Mouse (Mus musculus): ENCODE data around the gene Gm10192.
"Not testable (repeated sequence)": the region's sequence is repeated elsewhere in the genome, so short reads cannot be mapped to it uniquely, and the experiment has no call there.

Gm10192 gene

DNA sequence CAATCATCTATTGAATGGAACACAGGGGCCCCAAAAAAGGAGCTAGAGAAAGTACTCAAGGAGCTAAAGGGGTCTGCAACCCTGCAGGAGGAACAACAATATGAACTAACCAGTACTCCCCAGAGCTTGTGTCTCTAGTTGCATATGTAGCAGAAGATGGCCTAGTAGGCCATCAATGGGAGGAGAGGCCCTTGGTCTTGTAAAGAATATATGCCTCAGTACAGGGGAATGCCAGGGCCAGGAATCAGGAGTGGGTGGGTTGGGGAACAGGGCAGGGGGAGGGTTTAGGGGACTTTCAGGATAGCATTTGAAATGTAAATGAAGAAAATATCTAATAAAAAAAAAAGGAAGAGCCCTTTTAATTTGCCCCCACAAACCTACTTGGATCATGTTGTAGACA is at the start of gene Gm10192:
TSS of gene Gm10192 (minus strand) at position 101 of the 400 bp plus-strand sequence.
- DNase-seq (ENCODE audit: low spot score in 2 of 2), result not testable (repeated sequence)

DNA sequence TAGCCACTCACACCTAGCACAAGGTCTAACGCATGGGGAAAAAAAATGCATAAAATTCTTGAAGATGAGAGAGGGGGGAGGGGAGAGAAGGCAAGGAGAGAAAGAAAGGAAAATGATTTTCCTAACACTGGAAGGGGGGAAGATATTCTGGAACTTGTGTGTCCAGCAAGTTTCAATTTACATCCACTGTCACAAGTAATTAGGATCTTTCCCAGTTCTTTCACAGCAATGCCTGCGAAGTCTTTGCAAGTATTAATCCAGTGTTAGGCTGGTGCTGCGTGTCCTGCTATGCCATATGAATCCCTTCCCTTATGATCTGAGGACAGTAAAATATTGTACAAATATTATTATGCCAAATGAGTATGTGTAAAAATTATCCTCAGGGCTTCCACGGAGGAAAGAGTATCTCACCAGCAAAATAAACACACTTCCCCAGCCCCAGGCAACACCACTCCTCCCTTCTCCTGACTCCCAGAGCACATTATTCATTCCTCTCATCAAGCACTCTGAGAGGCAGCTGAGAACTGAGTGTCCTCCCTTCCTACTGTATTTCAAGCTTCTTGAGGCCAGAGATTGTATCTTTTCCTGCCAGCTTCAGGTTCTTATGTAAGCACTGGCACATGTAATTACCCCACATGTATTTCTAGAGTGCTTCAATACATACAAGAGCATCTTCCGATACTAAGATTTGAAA is 47.6 kb upstream of the Gm10192 start:
- no peak for DNase-seq (ENCODE audit: low spot score in 2 of 2)

DNA sequence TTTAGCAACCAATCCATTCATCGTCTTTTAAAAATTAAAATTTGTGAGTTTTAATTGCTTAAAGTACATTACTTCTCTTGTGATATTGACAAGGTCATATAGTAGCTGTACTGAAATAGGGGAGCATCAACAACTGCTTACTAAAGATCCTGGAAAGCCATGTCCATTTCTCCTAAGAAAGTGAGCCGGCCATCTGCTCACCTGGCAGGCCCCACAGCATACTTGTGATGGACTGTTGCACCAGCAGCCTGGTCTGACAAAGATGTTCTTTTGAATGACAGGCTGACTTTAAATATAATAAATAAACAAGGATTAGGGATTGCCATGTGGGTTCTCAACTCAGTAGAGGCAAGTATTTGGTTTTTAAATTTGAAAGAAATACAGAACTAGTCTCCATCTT is 36.7 kb upstream of the Gm10192 start:
- DNase-seq (ENCODE audit: low spot score in 2 of 2), result no peak

DNA sequence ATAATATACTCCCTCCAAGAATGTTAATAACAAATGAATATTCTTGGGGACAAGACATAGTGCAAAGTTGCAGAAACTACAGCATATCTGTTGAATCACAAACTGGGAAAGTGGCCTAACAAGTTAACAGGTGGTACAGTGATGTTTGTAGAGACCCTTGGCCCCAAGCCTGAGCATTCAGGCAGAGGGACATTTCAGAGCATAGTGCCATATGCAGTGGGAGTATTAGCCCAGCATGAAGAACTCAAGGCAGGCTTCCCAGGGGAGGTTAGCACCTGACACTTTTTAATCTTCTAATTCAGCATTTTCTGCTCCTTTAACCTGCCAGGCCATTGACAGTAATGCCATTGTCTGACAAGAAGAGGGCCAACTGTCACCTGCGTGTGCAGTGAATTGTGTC is 34.9 kb upstream of the Gm10192 start:
- no peak for DNase-seq (ENCODE audit: low spot score in 2 of 2)

DNA sequence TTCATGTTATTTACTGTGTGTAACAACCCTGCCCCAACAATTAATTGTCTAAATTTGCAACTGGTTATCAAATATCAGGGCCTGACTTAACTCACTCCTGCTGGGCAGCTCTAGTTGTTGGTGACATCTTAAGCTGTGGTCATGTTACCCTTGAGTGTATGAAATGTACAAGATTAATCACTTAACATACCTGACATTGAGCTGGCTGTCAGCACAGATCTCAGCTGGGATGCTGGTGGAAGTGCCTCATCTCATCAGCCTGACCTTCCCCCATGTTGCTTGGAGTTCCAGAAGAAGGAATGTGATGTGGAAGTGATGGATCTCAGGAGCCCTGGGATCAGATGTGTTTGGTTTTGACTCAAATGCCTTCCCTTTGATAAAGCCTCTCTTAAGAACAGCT is 29.5 kb upstream of the Gm10192 start:
- DNase-seq (ENCODE audit: low spot score in 2 of 2), result no peak

DNA sequence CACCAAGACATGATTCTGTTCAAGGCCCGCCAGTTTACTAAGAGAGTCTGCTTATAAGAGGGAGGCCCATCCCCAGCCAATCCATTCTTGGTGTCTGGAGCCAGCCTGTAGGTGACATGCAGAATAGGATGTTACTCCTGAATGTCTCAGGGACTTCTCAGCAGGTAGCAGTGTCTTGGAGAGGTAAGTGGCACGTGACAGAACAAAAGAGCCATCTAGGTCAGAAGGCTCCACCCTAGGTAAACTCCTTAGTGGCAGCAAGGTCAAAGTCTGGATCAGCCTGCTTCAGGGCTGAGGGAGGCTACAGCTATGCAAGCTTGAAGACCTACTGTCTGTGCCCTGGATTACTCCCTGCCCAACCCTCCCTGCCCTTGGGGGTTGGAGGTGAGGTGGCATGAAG is 20.0 kb upstream of the Gm10192 start:
- not testable (repeated sequence) for DNase-seq (ENCODE audit: low spot score in 2 of 2)

DNA sequence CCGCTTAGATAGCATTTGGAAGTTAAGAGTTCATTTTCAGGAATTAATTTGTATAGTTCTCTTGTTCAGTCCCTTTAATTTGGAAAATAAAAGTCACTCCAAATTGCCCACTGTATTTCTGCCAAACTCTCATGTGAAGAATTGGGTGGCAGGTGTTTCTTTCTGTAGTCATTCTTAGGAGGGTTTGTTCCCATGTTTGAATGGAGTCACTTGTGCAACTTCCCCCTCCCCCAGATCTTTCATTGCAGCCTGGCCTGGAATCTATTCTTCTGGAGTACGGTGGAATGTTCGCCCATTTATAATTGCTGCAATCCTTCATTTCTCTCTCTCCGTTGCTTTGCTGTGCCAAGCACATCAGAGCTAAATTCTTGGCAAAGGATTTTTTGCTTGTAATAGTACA is 10.2 kb upstream of the Gm10192 start:
- peak in 1 of 2 experiments; percentile 3 for DNase-seq (ENCODE audit: low spot score in 2 of 2)

DNA sequence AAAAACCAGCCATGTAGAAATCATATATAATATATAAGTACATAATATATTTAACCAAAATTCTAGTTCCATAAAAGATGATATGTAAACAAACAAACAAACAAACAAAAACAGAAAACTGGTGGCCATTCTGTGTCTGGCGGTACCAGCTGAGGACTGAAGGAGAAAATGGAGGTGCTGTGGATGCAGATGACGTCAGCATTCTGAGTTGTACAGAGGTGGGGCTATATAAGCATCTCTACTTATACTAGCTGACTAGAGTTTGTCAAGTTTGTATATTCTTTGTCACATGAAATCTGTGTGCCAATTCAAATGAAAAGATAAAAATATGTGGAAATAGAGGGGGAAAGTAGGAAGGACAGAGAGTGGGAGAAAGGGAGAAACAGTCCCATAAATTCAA is 9.6 kb upstream of the Gm10192 start:
- no peak for DNase-seq (ENCODE audit: low spot score in 2 of 2)

DNA sequence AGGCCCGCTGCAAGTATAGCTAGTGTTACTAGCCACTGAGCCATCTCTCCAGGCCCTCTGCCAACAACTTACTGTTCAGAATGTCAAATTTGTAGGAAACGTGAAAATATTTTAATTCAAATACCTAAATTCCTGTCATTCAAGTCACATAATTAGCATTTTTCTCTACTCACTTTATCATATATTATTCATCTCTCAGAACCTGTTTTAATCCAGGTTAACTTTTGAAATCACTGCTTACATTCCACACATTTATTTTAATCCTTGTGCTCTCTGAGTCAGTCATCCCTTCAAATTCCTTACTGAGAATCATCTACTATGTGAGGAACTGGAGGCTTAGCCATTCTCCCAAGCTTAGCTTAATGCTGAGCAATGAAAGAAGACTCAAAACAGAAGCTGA is 2.6 kb downstream of the Gm10192 start:
- DNase-seq (ENCODE audit: low spot score in 2 of 2), result no peak

DNA sequence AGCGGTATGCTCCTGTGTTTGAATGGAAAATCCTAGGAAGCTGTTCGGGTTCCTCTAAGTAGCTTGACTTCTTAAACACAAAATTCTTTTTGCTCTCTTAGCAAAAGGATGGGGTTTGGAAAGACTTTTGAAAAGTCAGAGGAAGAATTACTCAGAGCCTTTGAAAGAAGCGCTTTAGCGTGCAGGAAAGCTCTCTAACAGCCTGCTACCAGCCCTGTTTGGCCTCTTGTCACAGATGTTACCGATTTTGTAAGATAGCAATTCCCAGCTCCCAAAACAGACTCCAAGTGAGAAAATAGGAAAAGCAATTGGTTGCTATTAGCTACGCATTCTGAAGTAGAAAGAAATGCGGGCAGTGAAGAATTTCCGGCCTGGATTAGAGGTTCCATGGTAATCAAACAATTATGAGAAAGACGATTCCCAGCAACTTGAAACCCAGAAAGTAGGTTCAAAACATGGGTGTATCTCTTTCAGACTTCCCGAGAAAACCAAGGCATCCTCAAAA is 26.1 kb downstream of the Gm10192 start:
- no peak for DNase-seq (ENCODE audit: low spot score in 2 of 2)

DNA sequence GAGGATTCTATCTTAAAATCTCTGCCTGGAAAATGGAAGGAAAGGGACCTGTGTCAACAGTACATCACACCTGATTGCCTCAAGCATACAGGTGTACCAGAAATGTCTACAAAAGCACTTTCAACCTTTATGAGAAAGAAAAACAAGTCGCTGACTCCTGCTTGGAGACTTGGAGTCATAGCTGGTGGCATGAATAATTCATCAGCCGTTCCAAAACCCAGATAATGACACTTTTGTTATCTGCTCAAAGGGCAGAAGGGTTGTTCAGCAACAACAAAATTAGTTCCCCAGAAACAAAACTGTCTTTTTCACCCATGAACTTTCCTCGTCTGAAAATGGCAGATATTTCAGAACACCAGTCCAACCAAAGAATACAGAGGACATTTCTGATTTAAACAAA is 26.9 kb downstream of the Gm10192 start:
- DNase-seq (ENCODE audit: low spot score in 2 of 2), result no peak

DNA sequence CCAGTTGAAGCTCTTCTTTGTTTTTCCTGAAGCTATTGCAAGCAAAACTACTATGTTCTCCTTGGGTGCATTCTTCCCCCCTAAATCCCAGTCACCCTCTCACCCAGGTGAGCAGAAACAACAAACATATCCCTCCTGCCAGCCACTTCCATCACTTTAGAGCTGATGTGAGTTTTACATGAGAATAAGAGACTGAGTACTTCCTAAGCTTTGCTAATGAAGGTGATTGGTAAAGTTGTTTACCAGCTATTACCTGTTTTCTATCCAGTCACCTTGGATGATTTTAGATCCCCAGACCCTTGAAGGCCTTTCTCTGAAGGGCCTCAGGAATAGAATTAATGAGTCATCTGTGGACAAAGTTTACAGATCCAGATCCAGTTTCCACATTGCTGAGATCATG is 29.4 kb downstream of the Gm10192 start:
- no peak for DNase-seq (ENCODE audit: low spot score in 2 of 2)

DNA sequence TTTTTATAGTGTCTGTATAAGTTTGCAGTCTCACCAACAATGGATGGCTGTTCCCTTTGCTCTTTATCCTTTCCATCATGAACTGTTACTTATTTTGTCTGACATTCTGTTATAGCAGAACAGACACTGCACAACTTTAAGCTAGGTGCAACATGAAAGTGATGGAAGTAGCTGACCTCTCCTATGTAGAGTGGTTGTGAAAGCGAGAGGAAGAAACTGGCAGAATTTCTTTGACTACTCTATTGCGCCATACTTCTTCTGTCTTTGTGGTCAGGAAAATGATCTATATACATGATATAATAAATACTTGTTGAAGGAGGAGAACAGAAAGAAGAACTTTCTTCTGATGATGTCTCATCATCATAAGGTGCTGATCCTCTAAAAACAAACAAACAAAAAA is 40.5 kb downstream of the Gm10192 start:
- DNase-seq (ENCODE audit: low spot score in 2 of 2), result no peak

Data from right cerebral cortex, postnatal 36 days (tissue).